Mouse (Mus musculus) CH12F3 (cell line): ENCODE data around the gene Vax1.

Experiments
- in situ Hi-C: fragments of 300-500 bp; cut with MboI; formaldehyde crosslinking; loops from 2 replicates; pipeline ENCODE4 v1.14.3; 2020; ENCODE audit warnings: low sequenced_read_pairs

Vax1 gene

DNA sequence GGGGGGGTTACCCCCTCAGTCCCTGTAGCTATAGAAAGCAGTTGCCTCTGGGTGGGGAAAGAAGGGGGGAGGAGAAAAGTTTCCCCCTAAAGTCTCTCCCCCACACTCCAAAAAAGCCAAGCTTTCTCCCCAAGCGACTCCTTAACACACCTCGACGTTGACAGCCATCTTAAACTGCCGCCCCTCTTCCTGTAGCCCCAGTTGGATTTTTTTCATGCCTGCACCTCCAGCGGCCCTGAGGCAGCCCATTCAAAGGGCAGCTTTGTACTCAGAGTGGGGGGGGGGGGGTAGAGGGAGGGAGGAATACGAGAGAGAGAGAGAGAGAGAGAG is 875 bp upstream of the Vax1 start:
- in situ Hi-C loops, result no loop called here

DNA sequence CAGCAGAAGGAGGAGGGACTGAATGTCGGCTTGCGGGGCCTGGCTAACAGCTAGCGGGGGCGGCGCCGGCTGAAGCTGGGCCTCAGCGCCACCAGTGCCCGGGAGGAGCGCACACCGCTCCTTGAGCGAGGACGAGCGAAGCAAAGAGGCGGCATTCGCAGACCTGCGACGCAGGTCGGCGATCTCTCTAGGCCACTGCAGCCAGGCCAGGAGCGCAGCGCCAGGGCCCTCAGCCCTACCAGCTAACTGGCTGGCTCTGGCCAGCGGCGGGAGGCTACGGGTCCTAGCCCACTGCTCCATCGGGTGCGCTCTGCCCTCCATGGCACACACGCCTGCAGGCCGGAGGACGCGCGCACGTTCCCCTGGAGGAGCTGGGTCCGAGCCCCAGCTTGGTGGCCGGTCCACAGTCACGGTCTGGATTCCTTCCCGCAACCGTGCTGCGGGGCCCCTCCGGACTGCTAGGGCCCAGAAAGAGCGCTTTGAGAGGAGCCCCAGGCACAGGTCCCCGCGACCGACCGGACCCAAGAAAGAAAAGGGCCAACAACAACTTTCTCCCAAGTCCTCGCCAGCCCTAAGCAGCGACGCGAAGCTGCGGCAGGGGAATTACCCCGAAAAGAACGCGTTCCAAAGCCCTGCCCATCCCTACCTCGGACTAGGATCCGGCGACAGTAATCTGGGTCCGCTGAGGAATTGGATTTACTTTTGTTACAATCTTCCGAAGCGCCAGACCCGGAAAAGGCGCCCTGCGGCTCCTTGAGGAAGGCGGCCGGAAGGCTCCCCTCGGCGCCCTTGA is 517 bp downstream of the Vax1 start:
- in situ Hi-C loops, result no loop called here

DNA sequence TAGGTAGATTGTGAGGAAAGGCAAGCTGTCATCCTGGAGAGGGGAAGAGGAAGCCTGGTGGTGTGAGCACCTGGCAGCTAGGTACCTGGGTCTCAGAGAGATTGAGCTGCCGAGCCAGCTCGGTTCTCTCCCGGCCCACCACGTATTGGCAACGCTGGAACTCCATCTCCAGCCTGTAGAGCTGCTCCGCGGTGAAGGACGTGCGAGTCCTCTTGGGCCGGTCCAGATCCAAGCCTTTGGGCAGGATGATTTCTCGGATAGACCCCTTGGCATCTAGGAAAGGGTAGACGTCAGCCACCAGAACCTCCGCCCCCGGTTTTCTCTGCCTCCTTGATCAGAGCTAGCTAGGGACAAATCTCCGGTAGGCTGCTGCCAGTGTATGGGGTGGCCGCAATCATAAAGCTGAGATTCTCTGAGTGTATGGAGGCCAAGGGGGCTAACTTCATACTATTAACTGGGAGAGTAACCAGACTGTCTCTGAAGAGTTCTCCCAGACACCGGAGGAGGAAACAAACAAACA is 1.4 kb downstream of the Vax1 start:
- in situ Hi-C loops, result no loop called here

DNA sequence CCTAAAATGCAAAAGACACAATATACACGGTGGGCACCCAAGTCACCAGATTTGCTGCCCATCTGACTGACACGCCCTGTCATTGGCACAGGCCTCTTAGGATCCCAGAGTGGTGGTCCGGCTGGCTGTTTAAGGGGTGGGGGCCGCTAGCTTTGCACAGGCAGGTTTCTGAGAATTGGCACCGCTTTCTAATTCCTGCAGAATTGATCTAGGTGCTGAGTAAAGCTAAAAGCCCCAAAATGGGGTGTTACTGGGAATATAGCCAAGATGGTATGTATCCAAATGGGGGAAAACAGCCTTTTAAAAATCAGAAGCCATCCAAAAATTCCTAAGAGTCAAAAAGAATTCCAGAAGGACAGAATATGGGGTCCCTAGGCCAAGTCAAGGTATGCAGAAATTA is 2.0 kb downstream of the Vax1 start:
- in situ Hi-C loops, result no loop called here

DNA sequence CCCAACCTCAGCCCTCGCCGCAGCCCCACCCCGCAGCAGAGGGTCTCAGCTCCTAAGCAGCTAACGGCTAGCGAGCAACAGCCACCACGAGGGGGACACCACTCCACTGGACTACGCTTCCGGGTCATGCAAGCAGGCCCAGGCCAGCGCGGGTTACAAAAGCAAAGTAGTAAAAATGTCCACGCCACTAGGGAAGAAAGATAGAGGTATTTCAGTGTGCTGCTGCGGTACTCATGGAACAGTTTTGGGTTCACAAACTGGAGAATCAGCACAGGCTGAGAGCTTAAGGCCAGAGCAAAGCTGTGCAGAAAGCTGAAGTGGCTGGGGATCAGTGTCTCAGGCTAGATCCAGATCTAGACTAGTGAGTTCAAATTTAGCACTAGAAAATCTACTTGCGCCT is 3.0 kb downstream of the Vax1 start:
- in situ Hi-C loops, result no loop called here

DNA sequence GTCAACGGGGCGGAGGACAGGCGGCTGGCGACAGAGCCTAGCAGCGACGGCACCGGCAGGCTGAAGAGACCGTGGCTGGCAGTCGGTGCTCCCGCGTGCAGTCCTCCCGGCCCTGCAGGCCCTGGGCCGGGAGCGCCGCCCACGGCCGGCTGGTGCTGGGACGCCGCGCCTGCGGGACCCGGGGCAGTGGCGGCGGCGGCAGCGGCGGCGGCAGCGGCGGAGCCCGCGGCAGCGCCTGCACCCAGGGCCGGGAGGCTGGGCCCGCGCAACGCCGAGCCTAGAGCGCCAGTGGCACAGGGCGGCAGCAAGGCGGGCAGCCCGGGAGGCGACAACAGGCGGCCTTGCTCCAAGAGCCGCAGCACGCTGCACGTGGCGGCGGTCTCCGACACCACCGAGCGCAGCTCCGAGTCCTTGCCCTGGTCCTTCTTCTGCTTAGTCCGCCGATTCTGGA is 3.5 kb downstream of the Vax1 start:
- in situ Hi-C loops, result no loop called here

DNA sequence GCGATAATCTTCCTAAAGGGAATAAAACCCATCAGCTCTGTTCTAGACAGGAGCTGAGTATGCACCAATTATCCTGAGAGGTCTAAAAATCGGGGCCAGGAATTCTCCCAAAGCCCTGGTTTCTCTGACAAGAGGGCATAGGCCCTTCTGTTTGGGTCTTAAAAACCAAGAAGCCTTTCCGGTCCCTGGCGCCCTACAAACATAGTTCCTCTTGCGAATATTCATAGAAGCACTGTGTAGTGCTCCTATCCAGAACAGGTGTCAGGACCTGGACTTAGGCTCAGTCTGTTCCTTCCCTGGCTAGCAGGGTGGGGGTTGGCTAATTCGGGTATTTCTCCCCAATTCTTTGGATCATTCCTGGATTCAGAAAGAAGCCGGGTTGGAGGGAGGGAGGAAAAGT is 4.3 kb downstream of the Vax1 start:
- in situ Hi-C loops, result no loop called here

DNA sequence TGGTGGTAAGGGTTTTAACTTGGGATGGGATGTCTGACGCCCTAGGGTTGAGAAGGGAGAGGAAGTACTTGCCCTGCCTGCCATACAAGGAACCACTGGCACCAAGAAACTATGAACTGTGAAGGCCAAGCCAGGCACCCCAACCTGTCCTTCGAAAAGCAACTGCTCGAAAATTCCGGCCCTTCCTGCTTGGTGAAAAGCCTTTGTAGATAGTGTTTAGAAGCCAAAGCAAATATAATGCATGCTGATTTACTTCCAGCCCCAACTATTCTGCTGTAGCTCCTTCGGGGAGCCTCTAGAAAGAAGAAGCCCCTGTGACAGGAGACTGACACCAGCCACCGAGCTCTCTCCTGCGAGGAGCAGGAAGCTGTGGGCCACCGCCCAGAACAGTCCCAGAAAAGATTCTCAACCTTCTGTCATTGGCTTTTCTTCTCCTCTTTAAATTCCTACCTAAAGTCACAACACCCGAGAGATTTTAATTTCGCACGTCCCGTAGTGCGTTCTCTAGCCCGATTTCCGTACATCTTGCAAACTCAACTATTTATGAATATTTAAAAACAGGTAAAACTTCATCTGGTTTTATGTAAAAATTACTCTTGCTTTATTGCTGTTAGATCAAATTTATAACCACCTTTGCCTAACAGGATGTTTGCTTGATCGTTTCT is 4.8 kb downstream of the Vax1 start:
- in situ Hi-C loops, result no loop called here

DNA sequence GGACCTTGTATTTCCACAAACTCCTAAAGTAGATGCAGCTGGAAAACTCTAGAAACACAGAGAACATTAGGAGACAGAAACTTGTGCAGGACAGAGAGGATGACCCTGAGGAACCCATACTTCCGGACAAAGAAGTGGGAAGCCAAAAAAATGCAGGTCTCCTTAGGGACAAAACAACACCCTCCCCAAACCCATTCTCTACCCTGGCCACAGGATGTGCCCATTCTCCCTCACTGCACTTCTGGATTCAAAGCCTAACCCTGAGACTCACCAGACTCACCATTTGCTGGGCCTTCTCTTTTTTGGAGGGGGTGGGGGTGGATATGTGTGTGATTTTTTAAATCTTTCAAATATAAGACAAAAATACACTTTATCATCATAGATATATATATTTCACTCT is 5.7 kb downstream of the Vax1 start:
- in situ Hi-C loops, result no loop called here

DNA sequence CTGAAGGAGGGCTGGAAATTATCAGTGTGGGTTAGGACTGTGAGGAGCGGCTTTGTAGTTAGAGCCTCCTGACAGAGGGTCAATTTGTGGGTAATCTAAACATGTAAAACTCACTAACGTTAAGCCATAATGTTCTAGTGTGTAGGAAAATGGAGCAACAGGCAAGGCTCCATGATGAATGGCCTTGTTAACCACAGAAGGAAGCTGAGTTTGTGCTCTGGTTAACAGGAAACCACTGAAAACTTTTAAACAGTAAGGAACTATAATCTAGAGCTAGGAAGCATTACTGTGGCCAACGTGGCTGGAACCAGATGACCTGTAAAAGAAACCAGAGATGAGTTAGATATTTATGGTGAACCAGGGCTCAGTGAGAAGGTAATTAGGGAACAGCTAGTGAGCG is 13.2 kb downstream of the Vax1 start:
- in situ Hi-C loops, result no loop called here

DNA sequence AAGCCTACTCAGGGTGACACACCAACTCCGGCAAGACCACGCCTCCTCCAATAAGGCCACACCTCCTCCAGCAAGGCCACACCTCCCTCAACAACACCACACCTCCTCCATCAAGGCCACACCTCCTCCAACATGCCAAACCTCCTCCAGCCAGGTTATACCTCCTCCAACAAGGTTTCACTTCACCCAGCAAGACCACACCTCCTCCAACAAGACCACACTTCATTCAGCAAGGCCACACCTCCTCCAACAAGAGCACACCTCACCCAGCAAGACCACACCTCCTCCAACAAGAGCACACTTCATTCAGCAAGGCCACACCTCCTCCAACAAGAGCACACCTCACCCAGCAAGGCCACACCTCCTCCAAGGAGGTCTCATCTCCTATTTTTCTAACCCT is 15.7 kb downstream of the Vax1 start:
- in situ Hi-C loops, result no loop called here

DNA sequence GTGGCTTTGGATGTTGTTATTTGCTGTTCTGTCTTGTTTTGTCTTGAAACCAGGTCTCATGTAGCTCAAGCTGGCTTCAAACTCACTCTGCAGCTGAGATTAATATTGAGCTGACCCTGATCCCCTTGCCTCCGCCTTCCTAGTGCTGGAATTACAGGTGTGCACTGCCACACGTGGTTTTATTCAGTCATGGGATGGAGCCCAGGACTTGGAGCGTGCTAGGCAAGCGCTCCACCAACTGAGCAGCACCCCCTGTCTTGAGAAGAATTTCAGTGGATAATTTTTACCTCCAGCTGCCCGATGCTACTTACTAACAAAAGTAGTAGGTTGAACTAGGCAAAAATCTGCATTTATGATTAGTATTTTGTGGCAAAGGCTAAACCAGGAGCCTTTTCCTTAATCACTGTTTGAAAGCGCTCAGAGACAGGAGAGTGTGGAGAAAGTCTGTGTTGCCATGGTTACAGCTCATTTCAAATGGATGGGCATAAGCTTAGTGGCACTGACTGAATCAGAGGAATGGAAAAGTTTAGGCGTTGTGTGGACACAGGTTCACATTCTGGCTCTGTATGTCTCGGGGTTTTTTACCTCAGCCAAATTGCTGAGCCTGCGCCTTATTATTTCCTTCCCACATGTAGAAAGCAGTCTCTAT is 24.2 kb downstream of the Vax1 start:
- in situ Hi-C loops, result no loop called here

DNA sequence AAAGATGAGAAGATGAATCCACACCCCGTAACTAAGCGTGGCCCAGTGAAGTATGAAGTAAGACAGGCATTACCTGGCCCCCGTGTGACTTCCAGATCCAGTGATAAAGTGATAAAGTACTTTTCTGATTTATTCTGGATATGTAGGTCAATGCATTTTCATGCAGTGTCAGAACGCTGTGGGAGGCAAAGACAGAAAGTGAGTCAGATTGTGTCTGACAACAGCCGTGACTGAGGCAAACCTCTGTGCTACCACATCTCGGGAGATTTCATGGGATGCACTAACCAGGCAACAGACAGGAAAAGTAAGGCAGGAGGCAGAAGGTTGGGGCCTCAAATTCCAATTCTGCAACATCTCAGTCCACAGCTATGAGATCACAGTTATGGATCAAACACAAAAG is 24.8 kb downstream of the Vax1 start:
- in situ Hi-C loops, result no loop called here

DNA sequence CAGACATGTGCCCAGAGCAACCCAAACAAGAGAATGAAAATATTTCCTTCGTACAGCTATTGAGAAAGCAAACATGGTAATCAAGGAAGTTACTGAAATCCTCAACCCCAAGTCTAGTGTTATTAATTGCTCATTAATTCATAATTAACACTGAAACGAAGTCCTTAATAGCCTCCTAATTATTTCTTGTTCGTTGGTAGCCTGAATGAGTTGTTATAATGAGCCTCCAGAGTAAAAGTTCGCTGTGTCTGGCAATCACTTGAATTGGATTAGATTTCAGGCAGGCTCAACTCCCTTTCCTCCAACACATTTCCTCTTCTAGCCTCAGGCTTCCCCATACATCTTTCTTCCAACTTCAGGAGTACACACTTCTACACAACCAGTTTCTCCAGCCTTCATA is 27.6 kb downstream of the Vax1 start:
- in situ Hi-C loops, result no loop called here

DNA sequence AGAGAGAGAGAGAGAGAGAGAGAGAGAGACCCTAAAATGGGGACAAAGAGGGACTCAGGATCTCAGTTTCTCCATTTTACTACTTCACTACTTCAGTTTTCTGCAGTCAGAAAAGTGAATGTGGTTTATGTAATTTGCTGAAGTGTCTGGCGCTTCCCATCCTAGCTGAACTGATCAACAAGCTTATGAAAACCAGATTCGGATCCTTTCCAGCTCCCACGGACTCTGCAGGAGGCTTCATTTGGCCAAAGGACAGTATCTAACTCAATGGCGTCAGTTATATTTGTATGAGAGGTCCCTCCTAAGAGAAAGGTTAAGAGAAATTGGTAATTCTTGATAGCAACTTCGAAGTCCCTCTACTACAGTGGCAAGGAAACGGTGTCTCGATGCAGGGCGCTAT is 34.5 kb downstream of the Vax1 start:
- in situ Hi-C loops, result no loop called here

DNA sequence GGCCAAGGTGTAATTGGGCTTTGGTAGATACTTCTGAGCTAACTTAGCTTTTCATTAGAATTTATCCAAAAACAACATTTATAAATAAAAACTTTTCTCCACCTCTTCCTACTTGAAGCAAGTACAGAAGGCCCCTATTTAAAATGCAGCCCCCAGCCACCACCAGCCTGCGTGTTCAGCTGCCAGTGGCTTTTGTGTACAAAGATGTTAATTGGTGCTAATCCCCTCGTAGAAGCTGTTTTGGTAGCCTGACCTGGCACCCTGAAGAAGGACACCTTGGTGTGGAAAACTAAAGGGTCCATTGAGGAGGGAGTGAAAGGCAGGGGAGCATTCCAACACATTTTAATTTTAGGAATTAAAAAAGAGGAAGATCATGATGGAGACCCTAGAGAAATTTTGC is 34.9 kb downstream of the Vax1 start:
- in situ Hi-C loops, result no loop called here

DNA sequence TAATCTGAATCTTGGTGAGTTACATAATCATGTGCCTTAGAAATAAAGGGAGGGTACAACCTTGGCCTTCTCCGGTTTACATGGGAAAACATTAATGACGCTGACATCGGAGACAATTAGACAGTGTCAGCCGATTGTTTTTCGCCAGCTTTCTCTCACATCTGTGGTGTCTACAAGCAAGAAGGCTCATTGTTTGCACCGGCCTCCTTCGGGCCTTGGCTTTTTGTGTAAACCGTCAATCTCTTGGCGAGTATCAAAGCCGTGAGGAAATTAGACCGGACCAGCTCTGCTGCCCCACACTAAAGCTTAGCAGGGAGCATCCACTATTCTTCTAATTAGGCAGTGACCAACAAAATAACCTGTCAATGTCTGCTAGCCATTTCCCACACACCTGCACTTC is 36.7 kb downstream of the Vax1 start:
- in situ Hi-C loops, result no loop called here

DNA sequence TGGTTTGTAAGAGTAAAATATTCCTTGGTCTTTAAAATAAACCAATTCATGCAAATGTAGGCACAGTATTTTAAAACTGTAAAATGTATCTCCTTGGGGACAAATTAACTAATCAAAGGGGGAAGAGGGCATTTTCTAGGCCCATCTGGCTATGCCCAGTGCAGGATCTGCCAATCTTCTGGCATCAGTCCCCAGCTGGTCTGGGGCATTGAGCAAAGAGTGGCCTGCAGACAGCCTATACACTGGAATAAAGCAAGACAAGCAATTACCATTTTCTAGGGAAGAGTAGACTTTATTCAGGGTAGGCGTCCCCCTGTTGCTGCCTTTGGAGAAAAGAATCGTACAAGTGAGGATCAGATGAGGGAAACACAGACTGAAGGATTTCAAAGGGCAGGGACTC is 40.2 kb downstream of the Vax1 start:
- in situ Hi-C loops, result no loop called here

DNA sequence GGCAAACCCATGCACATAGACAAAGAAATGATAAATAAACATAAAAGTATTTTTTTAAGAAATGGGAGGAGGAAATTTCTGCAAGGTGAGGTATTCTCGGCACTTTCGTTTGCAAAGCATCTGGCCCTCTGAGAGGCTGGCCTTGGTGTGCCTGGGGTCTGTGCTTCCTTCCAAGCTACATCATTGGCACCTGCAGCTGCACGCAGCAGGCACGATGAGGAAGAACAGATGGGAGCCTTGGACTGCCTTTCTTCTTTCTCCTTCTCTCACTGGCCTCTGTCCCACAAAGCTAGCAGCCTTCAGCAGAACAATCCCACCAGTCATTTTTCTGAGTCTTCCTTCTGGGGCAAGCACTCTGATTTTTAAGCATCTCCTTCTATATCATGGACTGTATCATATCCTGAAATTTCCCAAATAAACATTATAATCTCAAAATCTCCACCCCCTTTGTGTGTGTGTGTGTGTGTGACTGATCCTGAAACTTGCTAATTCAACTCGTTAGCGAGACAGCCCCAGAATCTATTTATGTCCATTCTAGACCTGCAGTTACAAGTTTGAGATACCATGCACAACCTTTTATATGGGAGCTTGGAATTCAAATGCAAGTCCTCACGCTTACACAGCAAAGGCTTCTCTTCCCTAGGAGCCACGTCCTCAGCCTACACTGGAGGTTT is 41.2 kb downstream of the Vax1 start:
- in situ Hi-C loops, result no loop called here

DNA sequence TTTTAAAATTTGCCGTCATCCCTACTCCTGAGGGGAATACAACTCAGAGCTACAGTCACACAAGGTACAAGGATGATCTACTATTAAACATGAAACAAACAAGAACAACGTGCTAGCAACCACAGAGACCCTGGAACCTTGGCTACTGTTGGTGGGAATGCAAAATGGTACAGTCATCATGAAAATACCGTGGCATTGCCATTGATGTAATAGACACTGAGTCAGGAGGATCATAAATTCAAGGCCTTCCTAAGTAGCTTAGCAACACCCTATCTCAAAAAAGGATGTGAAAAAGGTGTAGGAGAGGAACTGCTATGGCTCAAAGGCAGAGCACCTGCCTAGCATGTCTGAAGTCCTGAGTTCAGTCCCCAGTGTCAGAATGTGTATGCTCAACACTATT is 42.4 kb downstream of the Vax1 start:
- in situ Hi-C loops, result no loop called here
